Mouse (Mus musculus) testis, adult 2 months (tissue): ENCODE data around the gene Il17rb.

Experiments used
- CTCF ChIP-seq: fragments of 200-500 bp; IDR thresholded peaks from 2 replicates; pipeline ENCODE4 v1.5.1; 2012; ENCODE audit warnings: low read depth, mild to moderate bottlenecking, inconsistent platforms, low read length, moderate library complexity; ENCODE audit not compliant: control insufficient read depth, insufficient read depth, insufficient replicate concordance
- POLR2A ChIP-seq: fragments of 200-500 bp; IDR thresholded peaks from 2 replicates; pipeline ENCODE4 v1.6.1; 2012; ENCODE audit warnings: low read depth, mild to moderate bottlenecking, inconsistent platforms, low read length, moderate library complexity; ENCODE audit not compliant: control insufficient read depth

- TF ChIP-seq CTCF (no peak), POLR2A (no peak)
These were observed 9.8 kb downstream of the Il17rb start for GRCm38 (mm10) chr14:29998747-29999474.
